Mouse (Mus musculus) ZHBTc4 (cell line): Measurements from ENCODE around the gene Ikzf3.
A peak's percentile ranks its signal among the peaks of the same experiment; 100 is the strongest.

Experiments
- DNase-seq: peaks from one replicate; pipeline ENCODE4 v3.0.0-alpha.2; 2011; ENCODE audit warnings: low read depth, low spot score

Gene Ikzf3

DNA sequence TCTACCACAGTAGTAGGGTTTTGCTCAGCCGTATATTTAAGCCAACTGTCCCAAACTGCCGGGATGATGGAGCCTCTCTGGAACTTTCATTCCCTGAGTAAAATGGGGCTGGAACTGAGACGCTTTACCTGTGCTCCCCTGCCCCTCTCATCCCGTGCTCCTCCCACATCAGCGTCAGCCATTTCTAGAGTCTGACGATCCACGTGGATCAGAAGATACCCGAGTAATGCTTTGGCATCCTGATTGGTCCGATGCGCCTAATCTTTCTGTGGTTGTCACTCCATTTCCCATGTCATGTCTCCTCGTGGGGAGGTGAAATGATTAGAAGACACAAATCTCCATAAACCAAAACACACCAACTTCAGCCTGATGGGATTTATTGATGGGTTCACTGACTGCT lies 70.9 kb downstream of the Ikzf3 start:
- DNase-seq = no peak

DNA sequence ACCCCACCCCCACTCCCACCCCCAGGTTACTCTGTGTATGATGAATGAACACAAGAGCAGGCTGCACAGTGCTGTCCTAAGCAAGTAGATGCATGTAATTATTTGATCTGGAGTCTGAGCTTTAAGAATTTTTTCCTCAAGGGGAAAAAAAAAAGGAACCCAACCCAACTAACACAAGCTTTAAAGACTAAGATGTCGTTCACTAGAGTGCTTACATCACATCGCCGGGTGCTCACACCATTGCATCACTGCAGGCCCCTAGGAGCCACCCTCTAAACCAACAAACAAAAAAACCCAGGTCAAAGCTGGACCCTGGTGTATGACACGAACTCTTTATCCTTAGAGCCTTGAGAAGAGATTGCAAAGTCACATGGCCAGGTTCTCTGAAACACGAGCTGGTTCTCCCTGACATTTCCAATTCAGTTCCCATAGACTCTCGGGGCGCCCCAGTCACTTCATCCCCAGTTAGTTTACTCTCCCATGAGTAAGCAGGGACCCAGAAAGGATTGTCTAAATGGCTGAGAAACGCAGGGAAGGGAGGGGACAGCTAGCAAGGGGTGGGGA lies 71.8 kb downstream of the Ikzf3 start:
- DNase-seq = no peak

DNA sequence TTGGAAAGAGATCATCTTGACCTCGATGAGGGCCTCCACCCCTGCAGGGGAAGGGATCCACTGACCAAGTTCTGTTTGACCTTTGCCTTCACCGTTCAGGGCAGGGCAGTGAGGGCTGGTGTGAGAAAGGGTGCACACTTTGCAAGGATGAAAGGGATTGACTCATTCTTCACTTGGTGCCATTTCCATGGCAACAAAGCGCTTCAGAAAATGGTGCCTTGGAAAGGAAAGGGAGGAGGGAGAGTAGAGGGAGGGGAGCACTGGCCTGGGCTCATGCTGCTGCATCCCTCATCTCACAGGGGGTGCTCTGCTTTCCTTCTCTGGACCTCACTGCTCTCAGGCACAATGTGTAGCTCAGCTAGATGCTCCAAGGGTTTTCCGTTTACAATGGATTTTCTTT lies 73.1 kb downstream of the Ikzf3 start:
- peak; percentile 53 for DNase-seq

DNA sequence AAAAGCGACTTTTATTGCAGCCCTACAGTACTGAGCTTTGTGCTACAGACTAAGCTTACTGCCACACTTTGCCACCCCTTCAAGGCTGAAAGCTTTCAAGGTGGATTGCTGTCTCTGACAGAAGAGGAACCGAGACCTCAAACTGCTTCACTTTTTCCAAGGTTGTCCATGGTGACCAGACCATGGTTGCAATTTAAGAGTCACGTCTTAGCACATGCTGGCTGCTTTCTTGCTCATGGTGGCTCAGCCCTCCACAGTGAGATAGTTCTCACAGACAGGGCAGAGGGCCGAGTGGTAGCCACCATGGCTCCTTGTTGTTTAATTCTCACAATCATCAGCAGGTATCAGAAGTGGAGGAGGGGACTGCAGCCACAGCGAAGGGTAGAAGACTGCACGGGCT lies 75.0 kb downstream of the Ikzf3 start:
- no peak for DNase-seq

DNA sequence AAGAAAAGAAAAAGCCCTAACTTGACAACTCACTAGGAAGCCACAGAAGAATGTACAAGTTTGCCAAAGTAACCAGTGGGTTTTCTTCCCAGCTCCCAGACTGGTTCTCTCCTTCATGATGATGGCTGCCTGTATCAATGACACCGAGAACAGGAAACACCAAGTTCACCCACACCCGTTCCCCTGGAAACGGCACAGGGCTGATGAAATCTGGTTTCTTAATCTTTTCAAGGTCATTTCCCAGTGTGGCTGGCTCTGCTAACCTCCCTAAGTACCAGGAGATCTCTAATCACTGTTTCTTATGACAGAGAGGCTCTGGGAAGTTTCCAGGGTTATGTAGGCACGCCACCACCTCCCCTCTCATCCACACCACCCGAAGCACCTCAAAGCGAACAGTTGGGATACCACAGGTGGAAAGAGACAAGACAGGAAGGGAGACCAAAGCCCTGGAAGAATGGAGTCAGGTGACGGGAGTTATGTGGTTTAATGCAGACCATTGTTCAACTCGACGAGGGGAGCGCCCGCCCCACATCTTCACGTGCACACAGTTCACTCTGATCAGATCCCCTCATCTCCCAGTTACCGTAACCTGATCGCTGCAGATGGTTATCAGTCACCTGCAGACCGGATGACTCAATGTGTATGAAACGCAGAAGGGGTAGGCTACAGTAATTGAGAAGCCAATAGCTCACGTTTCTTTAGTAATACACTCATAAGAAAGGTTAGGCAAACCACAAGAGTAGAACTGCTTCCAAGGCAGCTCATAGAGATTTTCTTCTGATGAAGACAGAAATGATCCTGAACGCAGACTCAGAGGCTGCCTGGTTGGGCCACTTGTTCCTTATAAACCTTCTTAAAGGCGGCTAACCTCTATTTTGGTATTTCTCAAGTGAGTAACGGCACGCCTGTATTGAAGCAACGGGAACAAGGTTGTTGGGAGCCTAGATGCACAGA lies 75.8 kb downstream of the Ikzf3 start:
- DNase-seq = peak; percentile 59

DNA sequence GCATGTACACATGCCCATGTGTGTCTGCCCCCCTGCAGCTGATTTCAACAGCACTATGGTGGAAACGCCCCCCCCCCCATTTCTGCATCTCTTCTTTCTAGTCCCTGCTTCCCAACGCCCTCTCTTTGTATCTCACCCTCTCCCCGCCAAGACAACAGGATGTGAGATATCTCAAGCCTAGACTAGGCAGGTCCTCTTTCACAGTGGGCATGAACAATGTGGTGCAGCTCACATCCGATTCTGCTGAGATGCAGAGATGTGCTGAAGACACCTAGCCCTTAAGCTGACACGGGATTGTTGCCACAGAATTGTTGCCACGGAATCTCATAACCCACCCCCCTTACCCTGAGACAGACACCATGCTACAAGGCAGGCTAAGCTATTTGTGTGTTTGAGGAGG lies 81.3 kb downstream of the Ikzf3 start:
- DNase-seq = no peak

DNA sequence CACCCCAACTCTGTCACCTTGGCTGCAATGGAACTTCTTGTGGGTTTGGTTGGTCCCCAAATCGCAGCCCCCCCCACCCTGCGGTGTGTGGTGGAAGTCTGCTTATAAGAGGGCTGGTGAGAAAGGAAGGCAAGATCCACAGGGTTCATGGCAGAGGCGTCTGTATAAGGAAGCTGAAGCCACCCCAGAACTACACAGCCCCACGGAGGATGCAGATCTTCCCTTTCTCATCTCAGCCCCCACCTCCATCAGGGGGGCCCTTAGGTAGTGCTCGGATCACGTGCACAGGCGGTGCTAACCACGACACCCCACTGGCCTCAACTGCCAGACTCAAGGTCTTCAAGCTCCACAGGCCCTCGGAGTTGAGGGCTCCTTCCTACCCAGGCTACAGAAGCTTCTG lies 81.9 kb downstream of the Ikzf3 start:
- DNase-seq = no peak

DNA sequence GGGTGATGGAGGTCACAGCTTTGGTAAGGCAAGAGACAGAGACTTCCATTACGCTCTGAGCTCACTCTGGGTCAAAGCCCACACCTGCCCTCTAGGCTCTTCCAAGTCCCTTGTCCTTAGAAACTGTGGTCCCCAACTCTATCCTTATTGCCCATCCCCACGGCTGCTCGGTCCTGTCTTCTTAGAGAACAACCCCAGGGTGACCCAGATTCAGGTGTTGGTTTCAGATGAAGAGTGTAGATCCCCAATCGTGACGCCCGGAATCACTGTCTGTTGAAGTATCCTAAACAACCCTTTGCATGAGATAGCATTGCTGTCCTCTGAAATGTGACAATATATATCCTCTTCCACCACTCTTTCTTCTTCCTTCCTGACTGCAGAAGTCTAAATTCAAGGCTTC lies 83.6 kb downstream of the Ikzf3 start:
- no peak for DNase-seq

DNA sequence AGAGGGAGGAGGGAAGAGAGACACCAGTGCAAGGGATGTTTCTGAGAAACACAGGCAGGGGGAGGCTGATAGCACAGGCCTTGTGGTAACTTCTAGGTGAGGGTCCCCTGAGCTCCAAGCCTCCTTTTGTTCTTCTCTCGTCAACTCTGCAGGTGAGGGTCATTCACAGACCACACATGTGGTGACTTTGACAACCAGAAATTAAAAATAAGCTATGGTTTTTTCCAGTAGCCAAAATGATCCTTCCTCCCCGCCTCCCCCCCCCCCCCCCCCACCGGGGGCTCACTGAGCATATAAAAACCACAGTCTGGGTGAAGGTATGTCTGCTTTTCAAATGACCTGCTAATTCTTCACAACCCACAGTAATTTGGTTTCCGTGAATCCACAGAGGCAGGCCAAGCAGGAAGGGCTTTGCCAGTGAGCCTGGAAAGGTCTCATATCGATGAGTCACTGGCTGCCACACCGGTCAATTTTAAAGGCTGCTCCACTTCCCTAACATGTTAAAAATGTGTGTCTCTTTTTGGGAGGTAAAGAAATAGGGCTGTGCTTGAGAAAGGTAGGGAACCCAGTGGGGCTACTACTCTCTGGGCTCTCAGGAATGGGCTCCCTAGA lies 84.6 kb downstream of the Ikzf3 start:
- no peak for DNase-seq

DNA sequence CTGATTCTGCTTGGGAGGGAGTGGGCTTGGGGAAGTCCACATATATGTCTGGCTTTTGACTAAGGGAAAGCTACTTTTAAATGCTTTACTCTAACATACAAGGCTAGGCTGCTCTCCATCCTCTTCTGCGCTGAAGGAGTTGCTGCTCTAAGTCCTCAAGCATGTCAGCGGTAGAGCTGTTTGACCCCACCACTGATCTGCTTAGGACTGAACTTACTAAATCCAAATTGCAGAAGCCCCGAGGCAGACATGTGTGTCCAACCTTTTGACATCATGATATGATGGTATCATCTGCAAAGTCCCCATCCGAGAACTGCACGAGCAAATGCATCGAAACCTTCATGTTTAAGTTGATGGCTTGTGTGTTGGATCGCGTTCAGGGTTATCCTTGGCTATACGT lies 86.0 kb downstream of the Ikzf3 start:
- DNase-seq = no peak

DNA sequence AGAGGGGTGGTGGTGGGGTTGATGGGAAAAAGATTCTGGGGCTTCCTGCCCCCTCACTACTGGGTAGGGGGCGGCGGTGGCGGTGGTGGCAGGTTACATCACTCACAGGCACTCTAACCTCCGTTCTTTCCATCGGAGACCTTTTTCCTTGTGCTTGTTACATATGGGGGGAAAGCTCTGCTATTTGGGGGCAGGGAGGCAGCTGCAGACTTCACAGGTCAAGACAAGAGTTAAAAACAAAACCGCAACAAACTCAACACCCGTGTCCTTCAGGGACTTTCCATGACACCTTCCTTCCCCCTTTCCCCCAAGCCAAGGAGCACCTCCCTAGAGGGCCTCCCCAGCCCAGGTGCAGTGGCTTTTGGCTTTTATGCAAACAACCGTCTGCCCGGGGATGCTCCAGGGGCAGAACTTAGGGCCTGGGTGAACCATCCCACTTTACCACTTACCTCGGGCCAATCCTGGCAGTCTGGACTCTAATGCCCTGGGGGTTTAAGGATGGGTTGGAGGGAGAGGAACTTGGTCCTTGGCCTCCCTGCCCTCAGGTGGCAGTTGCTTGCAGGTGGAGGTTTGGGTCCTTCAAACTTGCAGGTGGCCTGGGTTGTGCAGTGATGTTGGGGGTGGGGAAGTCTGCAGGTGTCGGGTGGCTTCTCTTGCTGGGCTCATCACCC lies 86.6 kb downstream of the Ikzf3 start:
- no peak for DNase-seq

DNA sequence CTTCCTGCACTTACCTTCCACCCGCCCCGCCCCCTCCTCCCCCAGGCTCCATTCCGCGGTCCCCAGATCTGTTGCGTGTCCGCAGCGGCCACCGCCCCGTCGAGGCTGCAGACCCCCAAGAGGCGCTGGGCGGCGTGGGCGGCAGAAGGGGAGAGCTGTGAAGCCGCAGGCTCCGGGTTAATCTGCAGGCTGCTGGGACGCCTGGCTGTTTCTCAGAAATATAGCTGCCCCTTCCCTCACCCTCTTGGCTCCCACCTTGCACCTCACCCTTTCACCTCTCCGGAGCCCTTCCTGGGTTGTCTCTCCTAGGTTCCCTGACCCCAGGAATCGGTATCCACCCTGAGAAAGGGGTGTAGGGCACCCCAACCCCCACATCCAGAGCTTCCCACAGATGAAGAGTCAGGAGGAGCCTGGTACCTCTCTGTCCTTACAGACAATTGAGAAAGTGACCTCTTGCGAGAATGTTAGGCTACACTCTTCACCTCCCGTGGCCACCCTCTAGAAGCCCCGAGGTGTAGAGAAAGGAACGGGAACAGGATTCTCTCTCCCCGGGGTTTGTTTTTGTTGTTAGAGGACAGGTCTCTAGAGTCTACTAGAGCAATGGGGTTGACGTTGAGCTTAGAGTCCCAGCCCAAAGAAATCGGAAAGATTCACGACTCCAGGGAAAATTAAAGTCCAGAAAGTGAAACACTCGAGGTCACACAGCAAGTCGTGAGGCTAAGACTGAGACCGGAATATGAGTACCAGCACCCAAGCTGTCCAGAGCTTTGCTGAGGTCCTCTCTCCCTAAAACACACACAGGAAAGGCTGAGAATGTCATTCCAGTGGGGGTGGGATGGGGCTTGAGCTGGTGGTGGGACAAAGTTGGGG lies 87.5 kb downstream of the Ikzf3 start:
- no peak for DNase-seq

DNA sequence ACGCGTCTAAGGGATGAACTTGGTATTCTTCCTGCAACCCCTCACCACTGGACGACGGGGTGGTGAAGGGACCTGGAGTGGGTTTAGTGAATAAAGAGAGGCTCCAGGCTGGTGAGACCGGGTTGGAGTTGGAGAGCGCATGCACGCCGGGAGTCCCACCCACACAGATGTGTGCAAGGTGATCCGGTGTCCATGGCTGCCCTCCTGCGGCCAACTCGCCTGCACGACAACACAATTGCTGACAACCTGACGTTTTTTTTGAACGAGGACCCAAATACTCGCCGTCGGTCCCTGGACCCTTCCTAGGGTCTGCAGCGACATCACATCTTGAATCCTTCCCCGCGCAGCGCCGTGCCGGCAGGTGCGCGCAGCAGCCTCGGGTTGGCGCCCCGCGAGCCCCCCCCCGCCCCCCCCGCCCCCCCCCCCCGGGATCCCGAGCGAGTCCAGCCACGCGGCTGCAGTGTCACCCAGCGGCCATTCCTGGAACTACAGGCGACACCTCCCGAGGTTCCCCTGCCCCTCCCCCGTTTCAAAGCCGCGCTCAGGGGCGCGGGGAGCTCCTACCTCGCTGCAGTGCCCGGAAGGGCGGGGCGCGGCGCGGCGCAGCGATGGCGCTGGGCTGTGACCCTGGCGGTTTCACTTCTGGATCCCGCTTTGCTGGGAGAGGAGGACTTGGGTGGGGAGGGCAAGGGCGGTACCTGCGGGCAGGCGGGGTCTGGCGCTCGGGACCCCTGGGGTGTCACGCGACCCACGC lies 88.3 kb downstream of the Ikzf3 start:
- peak; percentile 95 for DNase-seq

DNA sequence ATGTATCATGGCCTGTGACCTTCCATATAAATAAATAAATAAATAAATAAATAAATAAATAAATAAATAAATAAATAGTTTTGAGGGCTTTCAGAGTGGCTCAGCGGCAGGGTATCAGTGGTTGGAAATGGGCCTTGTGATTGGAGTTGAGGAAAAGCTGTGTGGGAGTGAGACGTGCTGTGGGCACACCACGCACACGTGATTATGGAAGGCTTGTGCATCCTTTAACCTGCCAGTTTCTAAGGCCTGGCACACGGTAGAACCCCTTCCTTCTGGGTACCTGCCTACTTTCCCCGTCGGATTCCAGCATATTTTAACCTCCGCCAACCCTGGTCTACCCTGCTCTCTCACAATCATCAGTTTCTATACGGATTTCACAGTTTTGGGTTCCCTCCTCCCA lies 88.9 kb downstream of the Ikzf3 start:
- no peak for DNase-seq

DNA sequence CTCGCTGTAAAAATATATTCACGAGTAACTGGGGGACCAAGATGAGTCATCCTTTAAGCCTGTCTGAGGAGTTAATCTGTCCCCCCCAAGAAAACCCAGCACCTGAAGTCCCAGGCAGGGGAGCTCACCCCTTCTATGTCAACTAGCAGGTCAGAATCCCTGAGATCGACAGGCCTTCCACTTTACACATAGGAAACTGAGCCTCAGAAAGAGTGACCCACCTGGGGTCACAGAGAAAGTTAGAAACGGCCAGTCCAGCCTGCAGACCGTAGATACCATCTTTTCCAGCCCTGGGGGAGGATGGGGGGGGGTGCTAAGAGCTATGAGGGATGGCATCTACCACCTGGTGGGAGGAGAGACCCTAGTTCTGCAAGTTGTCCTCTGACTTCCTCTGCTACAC lies 89.3 kb downstream of the Ikzf3 start:
- no peak for DNase-seq

DNA sequence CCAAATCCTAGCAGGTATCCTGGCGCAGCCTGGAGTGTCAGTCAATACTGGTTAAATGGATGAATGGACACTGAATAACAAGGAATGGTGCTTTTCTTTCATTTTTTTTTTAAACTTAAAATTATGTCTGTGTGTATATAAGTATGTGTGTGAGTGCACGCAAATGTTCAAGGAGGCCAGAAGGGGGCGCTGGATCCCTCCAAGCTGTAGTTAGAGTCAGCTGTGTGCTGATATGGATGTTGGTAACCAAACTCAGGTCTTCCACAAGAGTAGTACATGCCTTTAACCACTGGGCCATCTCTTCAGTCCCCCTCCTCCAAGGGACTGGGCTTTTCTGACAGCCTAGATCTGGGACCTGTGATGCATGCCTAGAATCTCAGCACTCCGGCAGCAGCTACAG lies 90.3 kb downstream of the Ikzf3 start:
- peak; percentile 85 for DNase-seq

DNA sequence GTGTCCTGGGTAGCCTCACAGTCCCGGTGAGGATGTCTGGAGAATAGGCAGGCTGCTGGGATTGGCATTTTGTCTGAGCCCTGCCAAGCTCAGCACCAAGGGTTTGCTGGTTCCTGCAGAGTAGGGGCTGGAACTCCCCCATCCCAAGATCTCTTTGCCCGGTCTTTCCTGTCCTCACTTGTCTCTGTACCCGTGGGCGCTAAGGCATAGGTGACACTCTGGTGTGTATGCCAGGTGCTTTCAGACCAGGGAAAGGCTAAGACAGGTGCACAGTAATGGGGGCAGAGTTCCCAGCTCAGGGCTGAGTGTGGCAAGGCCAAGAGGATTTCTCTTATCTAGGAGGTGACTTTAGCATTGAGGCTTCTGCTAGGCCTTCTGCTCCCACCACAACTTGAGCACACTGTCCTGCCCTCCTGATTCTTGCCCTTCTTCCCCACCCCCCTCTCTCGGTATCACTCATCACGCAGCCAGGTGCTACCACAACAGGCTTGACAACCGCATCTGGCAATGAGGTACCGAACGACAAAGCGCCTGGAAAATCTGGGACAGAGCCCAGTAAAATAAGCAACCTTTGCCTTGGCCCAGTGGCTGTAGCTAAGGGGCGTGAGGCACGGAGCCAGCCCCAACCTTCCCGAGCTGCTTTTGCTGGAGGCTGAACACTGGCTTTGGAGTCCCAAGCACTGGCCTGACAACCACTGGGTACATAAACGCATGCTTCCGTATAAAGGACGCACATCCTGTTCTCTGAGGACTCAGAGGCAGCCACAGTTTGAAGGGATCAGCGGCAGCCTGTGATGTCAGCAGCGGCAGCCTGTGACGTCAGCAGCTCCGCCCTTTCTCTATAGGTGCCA lies 95.7 kb downstream of the Ikzf3 start:
- DNase-seq = peak; percentile 42

DNA sequence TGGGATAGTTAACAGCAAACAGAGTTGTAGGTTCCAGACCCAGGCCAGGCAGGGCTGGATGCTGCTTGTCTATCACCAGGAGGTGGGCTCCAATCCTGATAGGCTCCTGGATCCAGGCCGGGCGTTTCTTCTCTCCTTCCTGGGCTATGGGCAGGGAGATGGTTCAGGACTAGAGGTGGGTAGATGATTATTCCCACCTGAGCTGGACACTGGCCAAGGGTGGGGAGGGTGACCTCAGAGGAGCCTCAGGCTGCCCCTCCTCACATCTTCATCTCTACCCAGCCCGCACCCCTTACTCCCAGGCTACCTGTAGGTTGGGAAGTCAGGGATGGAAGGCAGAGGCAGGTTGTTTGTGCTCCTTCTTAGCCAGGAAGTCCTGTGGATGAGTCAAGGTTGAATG lies 96.4 kb downstream of the Ikzf3 start:
- DNase-seq = no peak

DNA sequence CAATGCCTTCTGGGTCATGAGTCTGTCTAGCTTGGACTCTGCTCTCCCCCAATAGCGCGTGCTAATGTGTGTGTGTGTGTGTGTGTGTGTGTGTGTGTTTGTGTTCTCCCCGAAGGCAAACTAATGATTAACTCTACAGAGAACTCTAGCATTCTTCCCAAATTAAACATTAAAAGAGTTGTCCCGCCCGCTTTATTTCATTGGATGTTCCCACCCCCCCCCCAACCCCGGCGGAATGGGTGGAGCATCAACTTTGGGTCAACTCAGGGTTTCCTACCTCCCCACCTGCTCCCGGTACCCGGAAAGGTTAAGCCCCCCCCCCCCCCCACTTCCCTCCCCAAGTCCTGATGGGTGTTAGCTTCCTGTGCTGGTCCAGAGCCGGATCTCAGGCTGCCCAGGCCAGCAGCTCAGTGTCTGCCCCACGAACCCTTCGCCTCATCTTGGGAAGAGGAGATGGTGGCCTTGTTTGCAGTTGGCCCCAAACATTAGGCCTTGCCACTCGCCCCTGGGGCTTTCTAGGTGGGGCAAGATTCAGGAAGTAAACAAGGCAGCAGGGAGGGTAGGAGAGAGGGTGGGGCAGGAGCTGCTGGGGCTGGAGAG lies 97.5 kb downstream of the Ikzf3 start:
- DNase-seq = no peak
